Mouse (Mus musculus): ENCODE measurements around the gene Thrb.

- no peak for TF ChIP-seq CTCF (conservative IDR thresholded peaks at IDR 0.05; ENCODE audit: insufficient read depth, insufficient read length, low read depth, low read length)
- TF ChIP-seq POLR2A (IDR thresholded peaks at IDR 0.05; ENCODE audit: low read depth, low read length): no peak
Observed at GRCm38 (mm10) chr14:17982017-17982416, 322.0 kb downstream of the Thrb start.
